8 mouse cellular contexts compared by ENCODE assay signal in the genomic region with DNA sequence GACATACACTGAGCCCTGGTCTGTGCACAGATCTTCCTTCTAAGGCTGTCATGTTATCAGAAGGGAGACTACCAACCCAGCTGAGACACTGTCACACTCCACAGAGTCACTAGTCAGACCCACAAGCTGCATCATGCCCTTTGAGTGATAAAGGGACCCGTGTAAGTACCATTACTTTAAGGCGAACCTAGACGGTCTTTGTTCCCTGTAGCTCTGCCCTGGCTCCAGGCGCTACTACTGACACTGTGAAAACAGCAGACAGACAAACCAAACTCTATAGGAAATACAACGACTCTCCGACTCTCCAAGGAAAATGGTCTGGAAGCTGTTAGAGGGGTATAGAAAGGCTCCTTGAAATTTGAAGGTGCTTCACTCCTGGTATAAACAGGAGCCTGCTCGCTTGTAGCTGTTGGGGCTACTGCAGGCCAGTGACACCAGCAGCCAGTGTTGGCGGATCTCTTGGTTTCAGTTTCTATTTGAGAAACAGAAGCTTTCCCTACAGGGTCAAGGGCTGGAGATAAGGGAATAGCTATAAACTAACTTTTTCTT.
DNase-seq lines count a peak whose midpoint lies in the region; ATAC-seq lines count a peak whose summit lies in the region.

No protein-coding gene starts in this region.

- H3K4me3 ChIP-seq in forebrain, embryonic 15.5 days = no peak overlapping the region
- no peak overlapping the region for H3K4me3 ChIP-seq in forebrain, embryonic 12.5 days (replicated peaks)

- WGBS in forebrain, embryonic 15.5 days = 70% methylated on average over 8 of the region's 8 CpGs
- 65% methylated on average over 8 of the region's 8 CpGs for WGBS in forebrain, embryonic 12.5 days

- peaks cover 51% of the 10 kb centered on the region for H3K4me1 ChIP-seq in forebrain, embryonic 15.5 days
- peaks cover 39% of the 10 kb centered on the region for H3K4me1 ChIP-seq in forebrain, embryonic 12.5 days

- H3K27ac ChIP-seq in forebrain, embryonic 15.5 days (replicated peaks) = peak overlapping the region; percentile 41; the same call in 1 of the 2 replicates
- H3K27ac ChIP-seq in forebrain, embryonic 12.5 days = no peak overlapping the region

- H3K9me3 ChIP-seq in forebrain, embryonic 15.5 days = no peaks in the 10 kb centered on the region
- no peaks in the 10 kb centered on the region for H3K9me3 ChIP-seq in forebrain, embryonic 12.5 days

- no peak overlapping the region for H3K9ac ChIP-seq in forebrain, embryonic 15.5 days (replicated peaks)
- H3K9ac ChIP-seq in forebrain, embryonic 12.5 days = no peak overlapping the region

- 0 out of 2 replicates have a peak overlapping the region, but pooled peaks have one; percentile 2 for H3K4me2 ChIP-seq in forebrain, embryonic 15.5 days (replicated peaks)
- no peak overlapping the region for H3K4me2 ChIP-seq in forebrain, embryonic 12.5 days

- no peaks in the 10 kb centered on the region for H3K36me3 ChIP-seq in forebrain, embryonic 15.5 days
- no peaks in the 10 kb centered on the region for H3K36me3 ChIP-seq in forebrain, embryonic 12.5 days (replicated peaks)

- peak; percentile 32 to 39 for DNase-seq in spleen, postnatal 10 days (ENCODE audit: low spot score in 2 of 2)
- DNase-seq in spleen, adult 18-20 months = no peak
- peak; percentile 84 to 87 for DNase-seq in heart, adult 9 months (ENCODE audit: low spot score in 2 of 2)
- peak; percentile 76 for DNase-seq in lung, postnatal 36 days
- no peak for DNase-seq in thymus, postnatal 14 days

- no peaks in the 10 kb centered on the region for H3K27me3 ChIP-seq in forebrain, embryonic 15.5 days
- H3K27me3 ChIP-seq in forebrain, embryonic 12.5 days = peaks cover 92% of the 10 kb centered on the region

- no peak for ATAC-seq in forebrain, embryonic 15.5 days (replicated peaks)
- ATAC-seq in forebrain, embryonic 12.5 days (ENCODE audit: low FRiP score) = no peak
- no peak for ATAC-seq in frontal cortex, adult (ENCODE audit: low TSS enrichment)

Comparison
In these comparisons a context has a peak if more than half of its experiments do, and no peak if none do; other contexts are left out.
1. DNase-seq: peak in spleen, postnatal 10 days (2 of 2), heart, adult 9 months (2 of 2) and lung, postnatal 36 days (single experiment); none in spleen, adult 18-20 months (0 of 2) and thymus, postnatal 14 days (single experiment).